Mouse (Mus musculus) liver, embryonic 14.5 days (tissue): Measurements from ENCODE around the gene Gm1979. TPM values are rescaled to one million over a fixed set of nuclear protein-coding genes. Genes with fewer than 3 reads are reported as not detected.
"Not testable (repeated sequence)": the region's sequence is repeated elsewhere in the genome, so short reads cannot be mapped to it uniquely, and the experiment has no call there.

ENCODE experiments used
- ATAC-seq: fragments of 200-750 bp; cut with Nextera tagmentation; 2 replicates; pipeline ENCODE4 v1.8.0; 2017; ENCODE audit warnings: moderate number of reproducible peaks, mild to moderate bottlenecking, moderate library complexity; ENCODE audit not compliant: insufficient read depth
- DNase-seq, 3 experiments: peaks; one replicate each; pipeline ENCODE4 v3.0.0-alpha.2; 2012 to 2013; ENCODE audit warnings: low read depth in 3 of 3, low spot score in 3 of 3
- H3K27ac ChIP-seq: fragments of 300-500 bp; sonication (generic); 2 replicates; pipeline ENCODE4 v1.5.1; 2014; ENCODE audit warnings: moderate library complexity, mild to moderate bottlenecking, control low read depth, inconsistent platforms
- H3K27me3 ChIP-seq: fragments of 300-500 bp; sonication (generic); 2 replicates; pipeline ENCODE4 v1.6.1; 2014; ENCODE audit warnings: mild to moderate bottlenecking, low read length, moderate library complexity; ENCODE audit not compliant: control insufficient read depth, insufficient read depth
- H3K36me3 ChIP-seq: fragments of 300-500 bp; sonication (generic); replicated peaks from 2 replicates; pipeline ENCODE4 v1.6.1; 2014; ENCODE audit warnings: low read depth; ENCODE audit not compliant: control insufficient read depth, insufficient read depth
- H3K4me1 ChIP-seq, 2 experiments: fragments of 200-500 bp in 1 of 2; fragments of 300-500 bp in 1 of 2; sonication (generic) in 1 of 2; replicated peaks; 2 replicates each; pipeline ENCODE4 v1.6.1; 2012 to 2014; ENCODE audit warnings: antibody characterized with exemption in 1 of 2, inconsistent platforms in 1 of 2, low read length in 1 of 2; ENCODE audit not compliant: control insufficient read depth in 2 of 2, insufficient read depth in 2 of 2
- H3K4me2 ChIP-seq: fragments of 300-500 bp; sonication (generic); 2 replicates; pipeline ENCODE4 v1.6.1; 2014; ENCODE audit warnings: low read depth, mild to moderate bottlenecking, control low read depth, moderate library complexity
- H3K4me3 ChIP-seq, 2 experiments: fragments of 200-500 bp in 1 of 2; fragments of 300-500 bp in 1 of 2; sonication (generic) in 1 of 2; 2 replicates each; pipeline ENCODE4 v1.5.1; 2012 to 2014; ENCODE audit warnings: low read depth in 2 of 2, low read length in 2 of 2, mild to moderate bottlenecking in 2 of 2, control low read depth in 1 of 2, inconsistent platforms in 1 of 2, moderate library complexity in 1 of 2; ENCODE audit not compliant: insufficient read depth in 1 of 2
- H3K9ac ChIP-seq: fragments of 300-500 bp; sonication (generic); replicated peaks from 2 replicates; pipeline ENCODE4 v1.6.1; 2014; ENCODE audit warnings: mild to moderate bottlenecking, control low read depth, moderate library complexity
- H3K9me3 ChIP-seq: fragments of 300-500 bp; sonication (generic); 2 replicates; pipeline ENCODE4 v1.6.1; 2016; ENCODE audit warnings: low read length, mixed read lengths; ENCODE audit not compliant: control insufficient read depth
- WGBS: fragments of 180-500 bp; shearing (Covaris S2); extraction: QIAGEN DNeasy Blood & Tissue Kit; methylation state at CpG from one replicate; pipeline ENCODE4 v1.1.7; 2014; ENCODE audit not compliant: insufficient replicate concordance; 5-methylcytosine and 5-hydroxymethylcytosine counted together
- polyA plus RNA-seq, 2 experiments: library from polyadenylated mRNA; depleted of rRNA in 1 of 2; stranded (reverse) in 1 of 2; unstranded in 1 of 2; fragments of >200 nt; fragmentation: Nextera tagmentation in 1 of 2; extraction: Ambion mirVana in 1 of 2; gene quantifications; 2 replicates each; pipeline versions ENCODE4 v1.2.1 to v1.2.3; 2012 to 2014

Gene Gm1979
- polyA plus RNA-seq (2012; rRNA removed) = not detected in 2 replicates
- polyA plus RNA-seq (2014; fragmentation: Nextera tagmentation; extraction: Ambion mirVana) = not detected in 2 replicates

DNA sequence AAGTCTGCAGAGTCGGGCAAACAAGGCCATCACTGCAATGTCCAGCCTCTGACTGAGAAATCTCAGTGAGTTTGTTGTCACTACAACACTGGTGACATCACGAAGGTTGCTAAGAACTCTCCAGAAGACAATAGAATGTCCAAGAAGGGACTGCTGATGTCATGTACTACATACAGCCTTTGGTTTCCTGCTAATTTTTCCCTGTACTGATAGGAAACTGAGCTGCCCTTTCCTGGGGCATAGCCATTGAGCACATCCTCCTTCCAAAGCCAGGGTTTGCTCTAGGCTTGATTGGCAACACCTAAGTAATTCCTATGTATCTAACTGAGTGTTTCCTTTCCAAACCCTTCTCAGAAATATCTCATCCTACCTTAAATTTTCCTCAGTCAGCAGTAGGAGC, at the start of gene Gm1979:
Gene Gm1979 (minus strand): TSS at position 101 of the 400 bp plus-strand sequence.
- not testable (repeated sequence) for H3K4me1 ChIP-seq, H3K4me3 ChIP-seq, H3K9ac ChIP-seq, H3K9me3 ChIP-seq, ATAC-seq, H3K27ac ChIP-seq, H3K36me3 ChIP-seq, H3K27me3 ChIP-seq, H3K4me2 ChIP-seq, DNase-seq
- 43% methylated on average over 1 of the region's 2 CpGs for WGBS

- WGBS = 44% methylated on average over 2 of the region's 2 CpGs
Observed at GRCm38 (mm10) chr5:26039458-26039857, 34.9 kb upstream of the Gm1979 start, which contains the start of gene Speer4a. Gene Speer4a (minus strand): TSS chr5:26039558.

GRCm38 (mm10) chr5:26022816-26023215, 18.2 kb upstream of the Gm1979 start, which contains the start of gene Gm5862:
Gene Gm5862 (minus strand): TSS chr5:26022916.
- not testable (repeated sequence) for H3K27me3 ChIP-seq, H3K4me3 ChIP-seq, ATAC-seq, H3K4me1 ChIP-seq, H3K4me2 ChIP-seq, H3K27ac ChIP-seq, DNase-seq, H3K9me3 ChIP-seq, H3K36me3 ChIP-seq, H3K9ac ChIP-seq
- whole genome bisulfite sequencing = no CpG with 5 or more reads among the region's 3 CpGs

More at GRCm38 (mm10) chr5:26039458-26039857, 34.9 kb upstream of the Gm1979 start, which contains the start of gene Speer4a:
- H3K36me3 ChIP-seq, DNase-seq, H3K4me1 ChIP-seq, H3K9me3 ChIP-seq, H3K4me2 ChIP-seq, ATAC-seq, H3K27me3 ChIP-seq, H3K4me3 ChIP-seq, H3K27ac ChIP-seq, H3K9ac ChIP-seq: not testable (repeated sequence)

GRCm38 (mm10) chr5:26007697-26008096, 3.1 kb upstream of the Gm1979 start:
- not testable (repeated sequence) for H3K4me1 ChIP-seq, H3K9me3 ChIP-seq, H3K4me3 ChIP-seq, H3K36me3 ChIP-seq, H3K27ac ChIP-seq, DNase-seq, ATAC-seq, H3K9ac ChIP-seq, H3K27me3 ChIP-seq, H3K4me2 ChIP-seq
- 28% methylated on average over 6 of the region's 7 CpGs for WGBS

DNA sequence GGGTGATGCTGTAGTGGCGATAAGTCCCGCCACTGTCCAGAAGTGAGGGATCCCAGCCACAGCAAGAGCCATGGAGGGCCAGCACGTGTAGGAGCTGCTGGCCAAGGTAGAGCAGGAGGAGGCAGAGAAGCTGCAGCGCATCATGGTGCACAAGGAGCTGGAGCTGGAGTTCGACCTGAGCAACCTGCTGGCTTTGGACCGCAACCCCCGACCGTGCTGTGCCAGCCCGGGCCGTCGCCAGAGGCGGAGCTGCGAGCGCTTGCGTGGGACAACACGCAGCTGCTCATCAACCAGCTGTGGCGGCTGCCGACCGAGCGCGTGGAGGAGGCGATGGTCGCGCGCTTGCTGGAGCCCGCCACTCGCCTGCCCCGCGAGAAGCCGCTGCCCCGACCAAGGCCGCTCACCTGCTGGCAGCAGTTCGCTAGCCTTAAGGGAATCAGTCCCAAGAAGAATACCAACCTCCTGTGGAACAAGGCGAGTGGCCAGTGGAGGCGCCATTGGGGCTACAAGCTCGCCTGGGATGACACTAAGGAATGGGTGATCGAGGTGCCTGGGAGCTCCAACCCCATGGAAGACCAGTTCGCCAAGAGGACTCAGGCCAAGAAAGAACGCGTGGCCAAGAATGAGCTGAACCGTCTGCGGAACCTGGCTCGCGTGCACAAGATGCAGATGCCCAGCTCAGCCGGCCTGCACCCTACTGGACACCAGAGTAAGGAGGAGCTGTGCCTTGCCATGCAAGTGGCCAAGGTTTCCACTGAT, 2.5 kb upstream of the Gm1979 start:
- H3K27me3 ChIP-seq, H3K9ac ChIP-seq, H3K4me3 ChIP-seq, H3K4me1 ChIP-seq, H3K9me3 ChIP-seq, H3K36me3 ChIP-seq, ATAC-seq, DNase-seq, H3K27ac ChIP-seq: not testable (repeated sequence)
- peak overlapping the region; percentile 31; the same call in 1 of the 2 replicates for H3K4me2 ChIP-seq
- WGBS = 18% methylated on average over 39 of the region's 45 CpGs

GRCm38 (mm10) chr5:25988550-25988949, 16.0 kb downstream of the Gm1979 start, which contains the start of gene Gm21698:
Gene Gm21698 (minus strand): TSS chr5:25988650.
- not testable (repeated sequence) for H3K4me3 ChIP-seq

GRCm38 (mm10) chr5:25972563-25972962, 32.0 kb downstream of the Gm1979 start, which contains the start of gene Gm21680:
Gene Gm21680 (minus strand): TSS chr5:25972663.
- not testable (repeated sequence) for H3K4me1 ChIP-seq, H3K36me3 ChIP-seq, H3K9ac ChIP-seq, H3K4me3 ChIP-seq, H3K9me3 ChIP-seq, H3K4me2 ChIP-seq, DNase-seq, H3K27ac ChIP-seq, ATAC-seq, H3K27me3 ChIP-seq
- no CpG with 5 or more reads among the region's 2 CpGs for WGBS

More at GRCm38 (mm10) chr5:25988550-25988949, 16.0 kb downstream of the Gm1979 start, which contains the start of gene Gm21698:
- H3K4me1 ChIP-seq, H3K4me2 ChIP-seq, H3K27me3 ChIP-seq, ATAC-seq, H3K27ac ChIP-seq, H3K9ac ChIP-seq, H3K36me3 ChIP-seq, H3K9me3 ChIP-seq, DNase-seq: not testable (repeated sequence)
- WGBS = no CpG with 5 or more reads among the region's 3 CpGs

DNA sequence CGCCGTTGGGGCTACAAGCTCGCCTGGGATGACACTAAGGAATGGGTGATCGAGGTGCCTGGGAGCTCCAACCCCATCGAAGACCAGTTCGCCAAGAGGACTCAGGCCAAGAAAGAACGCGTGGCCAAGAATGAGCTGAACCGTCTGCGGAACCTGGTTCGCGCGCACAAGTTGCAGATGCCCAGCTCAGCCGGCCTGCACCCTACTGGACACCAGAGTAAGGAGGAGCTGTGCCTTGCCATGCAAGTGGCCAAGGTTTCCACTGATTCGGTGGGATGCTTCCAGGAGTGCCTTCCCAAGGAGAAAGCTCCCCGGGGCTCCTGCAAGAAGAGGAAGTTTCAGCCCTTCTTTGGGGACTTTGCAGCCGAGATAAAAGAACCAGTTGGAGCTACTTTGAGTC, 47.5 kb downstream of the Gm1979 start:
- WGBS = 41% methylated on average over 16 of the region's 17 CpGs
- not testable (repeated sequence) for H3K9me3 ChIP-seq, H3K9ac ChIP-seq, DNase-seq, H3K27ac ChIP-seq, H3K27me3 ChIP-seq, H3K4me2 ChIP-seq, H3K4me1 ChIP-seq, H3K36me3 ChIP-seq, ATAC-seq, H3K4me3 ChIP-seq
